Mouse (Mus musculus) neural tube, embryonic 11.5 days (tissue): ENCODE results near the gene Msh2. TPM values are rescaled to one million over a fixed set of nuclear protein-coding genes. Genes with fewer than 3 reads are reported as not detected.

Source experiments
- ATAC-seq: fragments of 200-750 bp; cut with Nextera tagmentation; 2 replicates; pipeline ENCODE4 v1.8.0; 2017; ENCODE audit warnings: moderate number of reproducible peaks, mild to moderate bottlenecking, moderate TSS enrichment, moderate library complexity; ENCODE audit not compliant: insufficient read depth, low FRiP score, low TSS enrichment
- DNase-seq: peaks from one replicate; pipeline ENCODE4 v3.0.0-alpha.2; 2015; ENCODE audit warnings: low spot score
- H3K27ac ChIP-seq: fragments of 300-500 bp; sonication (generic); 2 replicates; pipeline ENCODE4 v1.5.1; 2014; ENCODE audit warnings: low read depth, mild to moderate bottlenecking, low read length
- H3K27me3 ChIP-seq: fragments of 300-500 bp; sonication (generic); 2 replicates; pipeline ENCODE4 v1.6.1; 2014; ENCODE audit warnings: mild to moderate bottlenecking, low read length, mixed read lengths; ENCODE audit not compliant: control insufficient read depth, insufficient read depth
- H3K36me3 ChIP-seq: fragments of 300-500 bp; sonication (generic); 2 replicates; pipeline ENCODE4 v1.6.1; 2014; ENCODE audit warnings: mild to moderate bottlenecking, low read length, moderate library complexity, mixed read lengths; ENCODE audit not compliant: control insufficient read depth, insufficient read depth
- H3K4me1 ChIP-seq: fragments of 300-500 bp; sonication (generic); 2 replicates; pipeline ENCODE4 v1.6.1; 2014; ENCODE audit warnings: low read length, mixed read lengths; ENCODE audit not compliant: control insufficient read depth, insufficient read depth
- H3K4me2 ChIP-seq: fragments of 300-500 bp; sonication (generic); 2 replicates; pipeline ENCODE4 v1.6.1; 2014; ENCODE audit warnings: low read depth, mild to moderate bottlenecking, moderate library complexity
- H3K4me3 ChIP-seq: fragments of 300-500 bp; sonication (generic); 2 replicates; pipeline ENCODE4 v1.5.1; 2014; ENCODE audit warnings: low read depth, low read length
- H3K9ac ChIP-seq: fragments of 300-500 bp; sonication (generic); 2 replicates; pipeline ENCODE4 v1.6.1; 2014; ENCODE audit warnings: mild to moderate bottlenecking, low read length
- H3K9me3 ChIP-seq: fragments of 300-500 bp; sonication (generic); 2 replicates; pipeline ENCODE4 v1.6.1; 2016; ENCODE audit warnings: low read length; ENCODE audit not compliant: control insufficient read depth
- WGBS: fragments of 180-500 bp; shearing (Covaris S2); extraction: QIAGEN DNeasy Blood & Tissue Kit; methylation state at CpG from one replicate; pipeline ENCODE4 v1.1.7; 2014; 5-methylcytosine and 5-hydroxymethylcytosine counted together
- polyA plus RNA-seq: library from polyadenylated mRNA; unstranded; fragments of >200 nt; fragmentation: Nextera tagmentation; extraction: Ambion mirVana; gene quantifications from 2 replicates; pipeline ENCODE4 v1.2.1, GENCODE M21; 2014

The Msh2 gene
- polyA plus RNA-seq, 1 experiment from 2014 or later: 79.5 TPM

DNA sequence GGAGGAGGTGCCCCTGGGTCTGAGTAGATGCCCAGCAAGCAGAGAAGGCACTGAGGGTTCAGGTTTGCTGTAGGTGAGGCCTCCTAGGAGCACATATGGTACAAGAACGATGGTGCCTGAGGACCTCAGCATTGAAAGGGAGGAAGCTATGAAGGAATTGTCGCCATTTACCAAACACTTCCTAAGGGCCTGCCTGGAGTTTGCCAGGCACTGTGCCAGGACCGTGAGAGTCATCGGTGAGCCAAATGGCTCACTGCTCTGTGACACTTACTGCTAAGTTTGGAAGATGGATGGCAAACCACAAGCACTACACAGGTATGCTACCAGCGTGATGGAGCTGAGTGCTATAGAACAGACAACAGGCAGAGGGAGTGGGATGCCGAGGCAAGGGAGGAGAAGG lies 94.8 kb downstream of the Msh2 start:
- 86% methylated on average over 6 of the region's 6 CpGs for WGBS
- no peak for ATAC-seq
- Histone ChIP-seq H3K27ac (no peak overlapping the region), H3K4me2 (no peak overlapping the region), H3K9me3 (no peaks in the 10 kb centered on the region), H3K36me3 (no peaks in the 10 kb centered on the region), H3K9ac (no peak overlapping the region), H3K27me3 (no peaks in the 10 kb centered on the region), H3K4me1 (no peaks in the 10 kb centered on the region), H3K4me3 (no peak overlapping the region)
- DNase-seq: no peak

DNA sequence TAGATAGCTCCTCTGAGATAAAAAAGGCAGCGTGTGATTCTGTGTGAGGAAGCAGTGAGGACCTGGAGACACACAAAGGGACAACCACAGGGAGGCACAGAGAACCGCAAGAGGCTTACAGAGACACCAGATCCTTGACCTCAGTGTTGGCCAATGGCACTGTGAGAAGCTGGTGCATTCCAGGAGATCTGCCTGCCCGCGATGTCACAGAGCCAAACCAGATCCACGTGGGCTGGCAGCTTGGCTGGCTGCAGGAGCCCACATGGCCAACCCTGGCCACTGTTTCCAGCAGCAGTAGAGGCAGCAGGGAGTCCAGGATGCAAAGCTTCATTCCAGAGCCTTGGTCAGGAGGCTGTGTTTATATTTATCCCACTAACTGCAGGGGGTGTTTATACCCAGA lies 98.6 kb downstream of the Msh2 start:
- WGBS: 54% methylated on average over 5 of the region's 5 CpGs
- Histone ChIP-seq H3K27ac (no peak overlapping the region), H3K4me3 (no peak overlapping the region), H3K27me3 (no peaks in the 10 kb centered on the region), H3K9ac (no peak overlapping the region), H3K36me3 (no peaks in the 10 kb centered on the region), H3K4me2 (no peak overlapping the region), H3K9me3 (no peaks in the 10 kb centered on the region), H3K4me1 (no peaks in the 10 kb centered on the region)
- DNase-seq (no peak), ATAC-seq (no peak)

DNA sequence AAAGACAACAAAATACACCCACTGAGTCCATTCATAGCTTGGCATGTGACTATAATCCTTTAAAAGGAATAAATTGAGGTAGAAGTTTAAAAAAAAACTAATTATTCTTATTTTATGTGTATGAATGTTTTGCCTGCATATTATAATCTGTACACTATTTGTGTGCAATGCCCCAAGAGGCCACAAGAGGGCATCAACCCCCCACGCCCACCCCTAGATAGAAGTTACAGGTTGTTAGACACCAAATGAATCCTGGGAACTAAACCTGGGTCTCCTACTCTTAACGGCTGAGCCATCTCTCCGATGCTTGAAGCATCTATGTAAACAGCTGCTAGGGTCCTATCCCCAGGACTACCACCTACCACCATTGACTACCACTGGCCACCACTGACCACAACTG lies 101.0 kb downstream of the Msh2 start:
- H3K36me3 ChIP-seq: no peaks in the 10 kb centered on the region
- no peak for ATAC-seq

More for the DNA sequence above, 101.0 kb downstream of the Msh2 start:
- no peak overlapping the region for H3K9ac ChIP-seq
- no peaks in the 10 kb centered on the region for H3K9me3 ChIP-seq
- no peak overlapping the region for H3K27ac ChIP-seq
- DNase-seq: peak; percentile 26
- no peak overlapping the region for H3K4me2 ChIP-seq
- no peaks in the 10 kb centered on the region for H3K4me1 ChIP-seq
- no peak overlapping the region for H3K4me3 ChIP-seq
- H3K27me3 ChIP-seq: no peaks in the 10 kb centered on the region
- 79% methylated on average over 3 of the region's 3 CpGs for WGBS

Other genes with a start within 250 kb of the Msh2 start
- 0.39 TPM in 1 of 2 replicates, not detected in the other for gene Stpg4, start 244.6 kb upstream of the Msh2 start, polyA plus RNA-seq
- 1,603 and 1,604 TPM in 2 replicates for gene Calm2, start 225.4 kb upstream of the Msh2 start, polyA plus RNA-seq
- 13.0 and 13.5 TPM in 2 replicates for gene Epcam, start 36.4 kb upstream of the Msh2 start, polyA plus RNA-seq
- gene Kcnk12, start 125.7 kb downstream of the Msh2 start, polyA plus RNA-seq: 0.31 and 0.39 TPM in 2 replicates
- not detected in 2 replicates for gene Rpl36-ps4, start 248.6 kb downstream of the Msh2 start, polyA plus RNA-seq